Mouse (Mus musculus) limb, embryonic 14.5 days (tissue): ENCODE results near the gene Psmd9. TPM values are rescaled to one million over a fixed set of nuclear protein-coding genes. Genes with fewer than 3 reads are reported as not detected.

ENCODE experiments used
- ATAC-seq: fragments of 200-750 bp; cut with Nextera tagmentation; 2 replicates; pipeline ENCODE4 v1.8.0; 2017; ENCODE audit warnings: low read depth, moderate number of reproducible peaks, moderate TSS enrichment; ENCODE audit not compliant: low FRiP score
- DNase-seq: peaks from one replicate; pipeline ENCODE4 v3.0.0-alpha.2; 2015; ENCODE audit warnings: low spot score
- H3K27ac ChIP-seq: fragments of 300-500 bp; sonication (generic); replicated peaks from 2 replicates; pipeline ENCODE4 v1.5.1; 2014; ENCODE audit warnings: low read depth, mild to moderate bottlenecking, low read length, moderate library complexity, mixed read lengths
- H3K27me3 ChIP-seq: fragments of 300-500 bp; sonication (generic); 2 replicates; pipeline ENCODE4 v1.6.1; 2014; ENCODE audit warnings: low read length, mixed read lengths; ENCODE audit not compliant: control insufficient read depth, insufficient read depth
- H3K36me3 ChIP-seq: fragments of 300-500 bp; sonication (generic); 2 replicates; pipeline ENCODE4 v1.6.1; 2014; ENCODE audit warnings: mild to moderate bottlenecking, low read length, moderate library complexity, mixed read lengths; ENCODE audit not compliant: control insufficient read depth, insufficient read depth
- H3K4me1 ChIP-seq: fragments of 300-500 bp; sonication (generic); 2 replicates; pipeline ENCODE4 v1.6.1; 2014; ENCODE audit warnings: antibody characterized with exemption, low read length, mixed read lengths; ENCODE audit not compliant: control insufficient read depth, insufficient read depth
- H3K4me2 ChIP-seq: fragments of 300-500 bp; sonication (generic); replicated peaks from 2 replicates; pipeline ENCODE4 v1.6.1; 2014; ENCODE audit warnings: low read depth, mild to moderate bottlenecking, low read length, moderate library complexity; ENCODE audit not compliant: severe bottlenecking
- H3K4me3 ChIP-seq: fragments of 300-500 bp; sonication (generic); replicated peaks from 2 replicates; pipeline ENCODE4 v1.5.1; 2014; ENCODE audit warnings: low read length
- H3K9ac ChIP-seq: fragments of 300-500 bp; sonication (generic); 2 replicates; pipeline ENCODE4 v1.6.1; 2014; ENCODE audit warnings: mild to moderate bottlenecking, low read depth, low read length, moderate library complexity; ENCODE audit not compliant: severe bottlenecking
- H3K9me3 ChIP-seq: fragments of 300-500 bp; sonication (generic); 2 replicates; pipeline ENCODE4 v1.6.1; 2016; ENCODE audit warnings: low read length; ENCODE audit not compliant: control insufficient read depth
- POLR2A ChIP-seq: fragments of 200-500 bp; IDR thresholded peaks from 2 replicates; pipeline ENCODE4 v1.8.0; 2012; ENCODE audit warnings: inconsistent platforms, mild to moderate bottlenecking, moderate library complexity, borderline replicate concordance; ENCODE audit not compliant: insufficient read depth, insufficient read length; ENCODE audit errors: extremely low read depth
- WGBS: fragments of 180-500 bp; shearing (Covaris S2); extraction: QIAGEN DNeasy Blood & Tissue Kit; methylation state at CpG from one replicate; pipeline ENCODE4 v1.1.7; 2014; 5-methylcytosine and 5-hydroxymethylcytosine counted together
- polyA plus RNA-seq, 2 experiments: library from polyadenylated mRNA; depleted of rRNA in 1 of 2; stranded (reverse) in 1 of 2; unstranded in 1 of 2; fragments of >200 nt; fragmentation: Nextera tagmentation in 1 of 2; extraction: Ambion mirVana in 1 of 2; gene quantifications; 2 replicates each; pipeline versions ENCODE4 v1.2.1 to v1.2.3; 2012 to 2014

The Psmd9 gene
- polyA plus RNA-seq, 2 experiments, result 44.0 to 65.1 TPM

DNA sequence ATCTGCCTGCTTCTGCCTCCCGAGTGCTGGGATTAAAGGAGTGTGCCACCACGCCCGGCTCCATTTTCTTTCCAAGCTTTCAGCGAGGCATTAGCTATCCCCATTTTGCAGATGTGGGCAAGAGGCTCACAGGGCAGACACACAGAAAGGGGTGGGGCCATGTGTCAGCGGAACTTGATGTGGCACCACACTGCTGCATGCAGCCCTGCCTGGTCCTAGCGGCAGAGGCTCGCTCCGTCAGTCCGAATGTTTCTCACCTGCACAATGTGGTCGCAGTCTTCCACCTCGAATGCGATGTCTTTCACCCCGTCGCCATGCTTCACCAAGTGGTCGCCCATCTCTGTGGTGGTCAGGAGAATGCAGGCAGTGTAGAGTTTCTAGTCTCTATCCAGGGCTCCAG, 11.2 kb downstream of the Psmd9 start:
- WGBS, result 88% methylated on average over 15 of the region's 15 CpGs

GRCm38 (mm10) chr5:123181536-123181935, 12.3 kb downstream of the Psmd9 start:
- DNase-seq (no peak), ATAC-seq (no peak)
- H3K27ac ChIP-seq, result no peak overlapping the region
- H3K9me3 ChIP-seq, result no peaks in the 10 kb centered on the region
- TF ChIP-seq POLR2A, result no peak
- no peak overlapping the region for H3K4me3 ChIP-seq
- no peak overlapping the region for H3K4me2 ChIP-seq
- H3K4me1 ChIP-seq, result no peaks in the 10 kb centered on the region
- WGBS, result 84% methylated on average over 5 of the region's 6 CpGs
- H3K9ac ChIP-seq, result no peak overlapping the region
- H3K27me3 ChIP-seq, result no peaks in the 10 kb centered on the region
- no peaks in the 10 kb centered on the region for H3K36me3 ChIP-seq

More for the DNA sequence above, 11.2 kb downstream of the Psmd9 start:
- no peak for TF ChIP-seq POLR2A
- no peaks in the 10 kb centered on the region for H3K27me3 ChIP-seq
- H3K9ac ChIP-seq, result no peak overlapping the region
- DNase-seq, result no peak
- no peak overlapping the region for H3K4me2 ChIP-seq
- no peaks in the 10 kb centered on the region for H3K9me3 ChIP-seq
- no peak for ATAC-seq
- no peaks in the 10 kb centered on the region for H3K4me1 ChIP-seq
- no peaks in the 10 kb centered on the region for H3K36me3 ChIP-seq
- no peak overlapping the region for H3K4me3 ChIP-seq
- H3K27ac ChIP-seq, result no peak overlapping the region

DNA sequence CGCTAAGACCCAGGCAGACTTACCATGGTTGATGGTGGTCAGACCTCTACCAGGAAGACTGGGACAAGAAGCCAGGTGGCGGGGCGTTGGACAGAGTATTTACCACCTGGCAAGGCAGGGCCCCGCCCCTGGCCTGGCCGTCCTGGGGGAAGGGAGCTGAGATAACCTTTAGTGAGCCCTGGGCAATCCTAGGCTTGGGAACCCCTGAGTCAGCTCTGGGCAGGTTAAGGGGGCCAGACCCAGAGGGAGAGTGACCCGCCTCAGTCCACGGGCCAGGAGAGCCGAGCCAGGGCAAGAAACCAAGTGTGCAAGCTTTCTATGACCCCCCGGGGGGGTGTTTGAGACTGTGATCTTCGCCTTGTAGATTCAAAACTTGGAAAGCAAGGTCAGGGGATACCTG, 13.4 kb downstream of the Psmd9 start, which contains the start of gene Hpd:
Gene Hpd (minus strand): TSS at position 77 of the 400 bp plus-strand sequence.
- DNase-seq, result no peak
- no peak within 1 kb of the TSS for H3K4me3 ChIP-seq
- WGBS, result 80% methylated on average over 10 of the region's 10 CpGs

GRCm38 (mm10) chr5:123185966-123186365, 16.8 kb downstream of the Psmd9 start:
- 71% methylated on average over 6 of the region's 6 CpGs for WGBS

More for the DNA sequence above, 13.4 kb downstream of the Psmd9 start, which contains the start of gene Hpd:
- Histone ChIP-seq H3K9me3 (no peaks in the 10 kb centered on the region), H3K4me2 (no peak within 1 kb of the TSS), H3K27me3 (no peaks in the 10 kb centered on the region), H3K9ac (no peak within 1 kb of the TSS), H3K4me1 (no peaks in the 10 kb centered on the region), H3K27ac (no peak within 1 kb of the TSS), H3K36me3 (no peaks in the 10 kb centered on the region)
- TF ChIP-seq POLR2A, result no peak
- no peak for ATAC-seq

DNA sequence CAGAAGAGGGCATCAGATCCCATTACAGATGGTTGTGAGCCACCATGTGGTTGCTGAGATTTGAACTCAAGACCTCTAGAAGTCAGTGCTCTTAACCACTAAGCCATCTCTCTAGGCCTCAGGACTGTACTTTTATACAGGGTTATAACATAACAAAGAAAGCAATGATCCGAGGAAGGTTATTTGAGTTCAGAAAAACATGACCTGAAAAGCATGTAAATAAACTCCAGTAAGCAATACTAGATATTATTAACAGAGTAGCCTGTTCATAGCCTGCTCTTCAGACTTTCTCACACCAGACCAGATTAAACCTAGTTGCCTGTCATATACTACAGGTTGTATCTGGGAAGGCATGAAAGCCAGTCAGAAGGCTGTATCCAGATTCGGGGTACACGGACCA, 18.1 kb downstream of the Psmd9 start:
- Histone ChIP-seq H3K27me3 (no peaks in the 10 kb centered on the region), H3K9me3 (no peaks in the 10 kb centered on the region), H3K36me3 (no peaks in the 10 kb centered on the region), H3K4me2 (no peak overlapping the region), H3K4me3 (no peak overlapping the region), H3K4me1 (no peaks in the 10 kb centered on the region), H3K9ac (no peak overlapping the region), H3K27ac (no peak overlapping the region)
- 87% methylated on average over 3 of the region's 3 CpGs for WGBS
- no peak for ATAC-seq
- no peak for TF ChIP-seq POLR2A
- DNase-seq, result no peak

More at GRCm38 (mm10) chr5:123185966-123186365, 16.8 kb downstream of the Psmd9 start:
- no peaks in the 10 kb centered on the region for H3K4me1 ChIP-seq
- ATAC-seq (no peak), DNase-seq (no peak)
- no peaks in the 10 kb centered on the region for H3K36me3 ChIP-seq
- no peak overlapping the region for H3K4me2 ChIP-seq
- no peak for TF ChIP-seq POLR2A
- no peak overlapping the region for H3K9ac ChIP-seq
- H3K4me3 ChIP-seq, result no peak overlapping the region
- H3K27ac ChIP-seq, result no peak overlapping the region
- H3K9me3 ChIP-seq, result no peaks in the 10 kb centered on the region
- no peaks in the 10 kb centered on the region for H3K27me3 ChIP-seq

DNA sequence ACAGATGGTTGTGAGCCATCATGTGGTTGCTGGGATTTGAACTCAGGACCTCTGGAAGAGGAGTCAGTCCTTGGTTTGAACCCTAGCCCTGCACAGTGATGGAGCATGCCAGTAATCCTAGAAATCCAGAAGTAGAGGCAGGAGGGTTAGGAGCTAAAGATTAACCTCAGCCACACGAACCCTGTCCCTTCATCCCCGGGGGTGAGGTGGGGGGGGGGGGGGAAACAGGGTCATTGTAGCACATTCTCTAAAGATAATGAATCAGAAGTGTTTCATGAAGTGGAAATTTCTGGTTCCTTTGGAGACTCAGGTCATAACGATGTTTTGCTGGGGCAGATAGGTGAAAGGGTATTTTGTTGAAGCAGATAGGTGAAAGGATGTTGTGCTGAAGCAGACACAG, 21.7 kb downstream of the Psmd9 start:
- DNase-seq, result no peak
- Histone ChIP-seq H3K9ac (no peak overlapping the region), H3K27ac (no peak overlapping the region), H3K4me1 (no peaks in the 10 kb centered on the region), H3K36me3 (no peaks in the 10 kb centered on the region), H3K27me3 (no peaks in the 10 kb centered on the region), H3K4me2 (no peak overlapping the region), H3K9me3 (no peaks in the 10 kb centered on the region), H3K4me3 (no peak overlapping the region)
- TF ChIP-seq POLR2A, result no peak
- ATAC-seq, result no peak
- 86% methylated on average over 3 of the region's 3 CpGs for WGBS
